Comparison of ENCODE assay signal across 16 mouse cellular contexts in genomic region chr11:84618576-84618975, GRCm38 (mm10).
DNase-seq lines count a peak whose midpoint lies in the region; ATAC-seq and TF ChIP-seq lines count a peak whose summit lies in the region.
"Had no signal": no experiment of that assay in that cellular context is flagged by ENCODE, and none has a peak within 500 bp of the region (broad histone marks: within the 10 kb centered on the region; RNA-seq: fewer than 3 reads in every experiment).

No protein-coding gene starts in this region.

- WGBS in hindbrain, postnatal 0 days, result 86% methylated on average over 3 of the region's 3 CpGs
- 89% methylated on average over 3 of the region's 3 CpGs for WGBS in hindbrain, embryonic 14.5 days
- WGBS in midbrain, postnatal 0 days, result 89% methylated on average over 3 of the region's 3 CpGs
- 90% methylated on average over 3 of the region's 3 CpGs for WGBS in midbrain, embryonic 14.5 days

- no peak overlapping the region for H3K4me2 ChIP-seq in hindbrain, postnatal 0 days (ENCODE audit: low read depth, low read length)
- H3K4me2 ChIP-seq in hindbrain, embryonic 14.5 days (replicated peaks), result no peak overlapping the region
- H3K4me2 ChIP-seq in midbrain, postnatal 0 days (ENCODE audit: low read depth, low read length, poor library complexity, severe bottlenecking), result no peak overlapping the region
- H3K4me2 ChIP-seq in midbrain, embryonic 14.5 days (ENCODE audit: low read length), result no peak overlapping the region
- H3K4me2 ChIP-seq: heart, embryonic 15.5 days; liver, embryonic 15.5 days; neural tube, embryonic 12.5 days had no signal

- no peak for ATAC-seq in hindbrain, postnatal 0 days
- no peak for ATAC-seq in hindbrain, embryonic 14.5 days (ENCODE audit: low FRiP score)
- ATAC-seq in midbrain, postnatal 0 days (ENCODE audit: low FRiP score), result no peak
- no peak for ATAC-seq in midbrain, embryonic 14.5 days (ENCODE audit: low FRiP score, low TSS enrichment)
- ATAC-seq: hindbrain, embryonic 16.5 days had no signal

- no peak overlapping the region for H3K9ac ChIP-seq in hindbrain, postnatal 0 days (replicated peaks; ENCODE audit: low read length)
- H3K9ac ChIP-seq in hindbrain, embryonic 14.5 days, result no peak overlapping the region
- H3K9ac ChIP-seq in midbrain, postnatal 0 days (replicated peaks; ENCODE audit: low read length, poor library complexity, severe bottlenecking), result no peak overlapping the region
- H3K9ac ChIP-seq in midbrain, embryonic 14.5 days (replicated peaks; ENCODE audit: low read length), result no peak overlapping the region
- H3K9ac ChIP-seq: heart, embryonic 15.5 days; liver, embryonic 15.5 days; neural tube, embryonic 12.5 days had no signal

- no peak overlapping the region for H3K4me3 ChIP-seq in hindbrain, postnatal 0 days (ENCODE audit: low read length)
- H3K4me3 ChIP-seq in hindbrain, embryonic 14.5 days (replicated peaks; ENCODE audit: low read length), result no peak overlapping the region
- no peak overlapping the region for H3K4me3 ChIP-seq in midbrain, postnatal 0 days (ENCODE audit: low read depth, low read length)
- H3K4me3 ChIP-seq in midbrain, embryonic 14.5 days (replicated peaks; ENCODE audit: low read depth, low read length), result no peak overlapping the region
- H3K4me3 ChIP-seq: embryonic facial prominence, embryonic 10.5 days; heart, embryonic 15.5 days; liver, embryonic 15.5 days; neural tube, embryonic 12.5 days had no signal

- H3K27ac ChIP-seq in hindbrain, postnatal 0 days, result no peak overlapping the region
- no peak overlapping the region for H3K27ac ChIP-seq in hindbrain, embryonic 14.5 days
- H3K27ac ChIP-seq in midbrain, postnatal 0 days (ENCODE audit: low read depth, low read length), result no peak overlapping the region
- no peak overlapping the region for H3K27ac ChIP-seq in midbrain, embryonic 14.5 days (replicated peaks; ENCODE audit: low read depth, low read length)
- H3K27ac ChIP-seq: embryonic facial prominence, embryonic 10.5 days; heart, embryonic 15.5 days; liver, embryonic 15.5 days; neural tube, embryonic 12.5 days had no signal

- H3K27me3 ChIP-seq in hindbrain, postnatal 0 days (ENCODE audit: insufficient read depth, low read length), result no peaks in the 10 kb centered on the region
- H3K27me3 ChIP-seq in hindbrain, embryonic 14.5 days (ENCODE audit: control insufficient read depth, insufficient read depth, low read length), result no peaks in the 10 kb centered on the region
- no peaks in the 10 kb centered on the region for H3K27me3 ChIP-seq in midbrain, postnatal 0 days (ENCODE audit: insufficient read depth, low read length)
- no peaks in the 10 kb centered on the region for H3K27me3 ChIP-seq in midbrain, embryonic 14.5 days (ENCODE audit: control insufficient read depth, insufficient read depth, low read length)
- H3K27me3 ChIP-seq: heart, embryonic 15.5 days; liver, embryonic 15.5 days; neural tube, embryonic 12.5 days had no signal

- no peak for TF ChIP-seq POLR2A in brain, embryonic 14.5 days (IDR thresholded peaks at IDR 0.05; ENCODE audit: borderline replicate concordance, extremely low read depth, insufficient read depth, insufficient read length, poor library complexity, severe bottlenecking)

- no peaks in the 10 kb centered on the region for H3K9me3 ChIP-seq in hindbrain, postnatal 0 days (ENCODE audit: low read length)
- no peaks in the 10 kb centered on the region for H3K9me3 ChIP-seq in hindbrain, embryonic 14.5 days (ENCODE audit: control insufficient read depth, low read length)
- H3K9me3 ChIP-seq in midbrain, postnatal 0 days (ENCODE audit: low read length), result no peaks in the 10 kb centered on the region
- no peaks in the 10 kb centered on the region for H3K9me3 ChIP-seq in midbrain, embryonic 14.5 days (ENCODE audit: control insufficient read depth, low read length)
- H3K9me3 ChIP-seq: embryonic facial prominence, embryonic 10.5 days; heart, embryonic 15.5 days; liver, embryonic 15.5 days had no signal

- H3K4me1 ChIP-seq in hindbrain, postnatal 0 days (ENCODE audit: insufficient read depth, low read length), result no peaks in the 10 kb centered on the region
- H3K4me1 ChIP-seq in hindbrain, embryonic 14.5 days (replicated peaks; ENCODE audit: control insufficient read depth, insufficient read depth, low read length), result no peaks in the 10 kb centered on the region
- H3K4me1 ChIP-seq in midbrain, postnatal 0 days (ENCODE audit: insufficient read depth, low read length), result no peaks in the 10 kb centered on the region
- no peaks in the 10 kb centered on the region for H3K4me1 ChIP-seq in midbrain, embryonic 14.5 days (ENCODE audit: control insufficient read depth, insufficient read depth, low read length)
- H3K4me1 ChIP-seq: embryonic facial prominence, embryonic 10.5 days; heart, embryonic 15.5 days; liver, embryonic 15.5 days; neural tube, embryonic 12.5 days had no signal

- no peak for DNase-seq in hindbrain, postnatal 0 days (ENCODE audit: low spot score)
- DNase-seq in hindbrain, embryonic 14.5 days (ENCODE audit: low spot score), result no peak
- DNase-seq in midbrain, postnatal 0 days (ENCODE audit: low spot score), result no peak
- no peak for DNase-seq in midbrain, embryonic 14.5 days
- no peak for DNase-seq in brain, embryonic 14.5 days (ENCODE audit: low read depth)
- no peak for DNase-seq in embryo, embryonic 11 days
- DNase-seq in thymus, postnatal 36 days, result no peak
- DNase-seq: adrenal gland, postnatal 10 days; cerebellum, adult 11-12 months; gastrocnemius, postnatal 10 days; retina, postnatal 1 day had no signal

- no peaks in the 10 kb centered on the region for H3K36me3 ChIP-seq in hindbrain, postnatal 0 days (ENCODE audit: insufficient read depth, low read length)
- H3K36me3 ChIP-seq in hindbrain, embryonic 14.5 days (replicated peaks; ENCODE audit: control insufficient read depth, insufficient read depth), result no peaks in the 10 kb centered on the region
- no peaks in the 10 kb centered on the region for H3K36me3 ChIP-seq in midbrain, postnatal 0 days (ENCODE audit: insufficient read depth, low read length)
- H3K36me3 ChIP-seq in midbrain, embryonic 14.5 days (ENCODE audit: control insufficient read depth, insufficient read depth, low read length), result no peaks in the 10 kb centered on the region
- H3K36me3 ChIP-seq: embryonic facial prominence, embryonic 10.5 days; heart, embryonic 15.5 days; liver, embryonic 15.5 days; neural tube, embryonic 12.5 days had no signal

- TF ChIP-seq CTCF in hindbrain, postnatal 0 days (IDR thresholded peaks at IDR 0.05; ENCODE audit: low read depth), result peak; percentile 53
- peak; percentile 43 for TF ChIP-seq CTCF in midbrain, postnatal 0 days (IDR thresholded peaks at IDR 0.05)
- TF ChIP-seq CTCF in brain, embryonic 14.5 days (IDR thresholded peaks at IDR 0.05; ENCODE audit: borderline replicate concordance, extremely low read depth, insufficient read depth, insufficient read length), result peak; percentile 23; the same call in 1 of the 2 replicates
